Mouse (Mus musculus) fat pad, adult 2 months (tissue): ENCODE data around the gene Megf6.

Experiments used
- DNase-seq: peaks from one replicate; pipeline ENCODE4 v3.0.0-alpha.2; 2011; ENCODE audit warnings: low read depth, low spot score; ENCODE audit errors: extremely low read depth

The Megf6 gene

DNA sequence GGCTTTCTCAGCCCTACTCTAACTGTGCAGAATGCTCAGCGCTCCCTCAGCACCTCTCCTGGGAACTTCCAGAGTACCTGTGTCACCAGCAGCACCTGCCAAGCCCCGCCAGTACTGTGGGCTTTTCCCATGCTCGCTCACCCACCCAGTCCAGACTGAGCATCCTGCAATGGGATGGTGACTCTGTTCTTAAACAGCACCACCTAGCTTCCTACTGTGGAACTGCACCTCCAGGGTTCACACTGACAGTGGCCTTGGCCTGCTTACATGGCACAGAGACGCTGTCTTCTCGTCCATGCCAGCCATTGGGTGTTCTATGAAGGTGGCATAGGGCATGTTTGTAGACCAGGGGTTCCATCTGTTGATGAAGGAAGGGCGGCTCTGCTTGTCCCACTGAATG lies 11.5 kb upstream of the Megf6 start:
- DNase-seq = no peak

DNA sequence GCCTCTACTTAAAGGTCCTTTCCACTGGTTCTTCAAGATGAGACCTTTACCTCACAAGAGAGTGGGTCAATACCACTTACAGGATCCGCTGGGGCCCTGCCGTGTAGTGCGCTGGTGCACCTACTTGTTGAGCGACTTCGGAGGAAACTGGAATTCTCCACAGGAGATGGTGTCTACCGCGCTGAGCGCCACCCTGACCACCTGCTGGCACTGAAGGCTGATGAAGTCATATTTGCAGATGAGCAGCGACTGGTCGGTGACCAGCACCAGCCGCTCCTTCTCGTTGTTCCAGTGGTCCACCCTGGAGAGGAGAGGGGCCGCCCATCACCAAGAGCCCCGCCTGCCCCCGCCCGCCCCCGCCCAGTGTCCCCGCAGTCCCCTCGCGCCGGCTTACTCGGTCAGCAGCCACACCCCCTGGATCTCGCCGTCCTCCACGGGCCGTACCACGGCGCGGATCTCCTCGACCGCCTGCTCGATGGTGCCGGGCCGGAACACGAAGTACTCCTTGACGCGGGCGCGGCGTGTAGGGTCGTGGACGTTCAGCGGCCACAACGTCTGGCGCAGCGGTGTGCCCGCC lies 10.5 kb upstream of the Megf6 start:
- DNase-seq = no peak

DNA sequence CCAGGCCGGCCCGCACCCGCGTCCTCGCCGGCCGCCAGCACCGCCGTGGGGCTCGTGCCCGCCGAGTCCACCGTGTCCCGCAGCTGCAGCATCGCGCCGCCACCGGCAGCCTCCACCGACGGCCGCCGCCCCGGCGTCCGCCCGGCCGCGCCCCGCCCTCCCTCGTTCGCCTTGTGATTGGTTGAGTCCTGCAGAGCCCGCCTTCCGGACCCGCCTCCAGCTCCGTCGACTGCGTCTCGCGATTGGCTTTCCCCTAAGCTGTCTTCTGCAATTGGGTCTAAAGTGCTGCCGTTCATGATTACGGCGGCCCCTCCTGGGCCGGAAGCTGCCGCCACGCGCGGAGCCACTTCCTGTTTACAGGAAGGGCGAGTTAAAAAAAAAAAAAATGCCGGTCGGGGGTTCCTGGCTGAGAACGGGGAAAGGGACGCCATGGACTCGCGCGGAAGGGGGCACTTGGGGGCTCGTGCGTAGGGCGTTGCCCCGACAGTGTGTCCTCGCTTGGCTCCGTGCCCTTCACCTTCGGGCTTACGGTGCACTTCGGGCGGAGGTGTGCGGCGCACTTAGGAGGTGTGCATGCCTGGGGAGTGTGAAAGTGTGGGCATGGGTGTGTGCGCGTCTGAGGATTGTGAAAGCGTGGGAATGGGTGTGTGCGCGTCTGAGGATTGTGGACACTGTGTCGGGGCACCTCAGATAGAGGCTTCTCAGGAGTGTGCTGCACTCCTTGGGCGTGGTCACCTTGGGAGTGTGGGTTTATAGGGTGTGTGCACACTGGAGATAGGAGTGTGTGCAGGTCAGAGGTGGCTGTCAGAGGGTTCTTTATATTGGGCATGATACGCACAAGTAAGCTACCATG lies 9.8 kb upstream of the Megf6 start, which contains the start of gene Tprgl:
Gene Tprgl, minus strand, starts transcription at position 129 of the 853 bp plus-strand sequence.
- peak; percentile 74 for DNase-seq

DNA sequence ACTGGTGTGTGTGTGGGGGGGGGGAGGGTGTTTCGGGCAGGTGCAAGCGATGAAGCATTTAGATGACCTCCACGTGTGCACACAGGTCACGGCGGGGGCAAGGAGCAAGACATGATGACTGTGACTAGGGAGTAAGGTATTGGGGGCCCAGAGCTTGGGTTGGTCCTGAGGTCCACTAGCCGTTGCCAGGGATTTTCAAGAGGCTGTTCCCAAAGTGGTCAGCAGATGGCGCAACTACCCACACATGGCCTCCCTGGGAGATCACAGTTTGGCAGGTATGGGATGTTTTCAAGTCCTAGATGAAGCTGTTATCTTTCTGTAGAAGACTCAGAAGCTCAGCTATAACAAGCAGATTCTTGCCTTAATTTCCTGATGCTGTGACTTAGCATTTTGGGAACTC lies 7.2 kb upstream of the Megf6 start:
- DNase-seq = no peak

DNA sequence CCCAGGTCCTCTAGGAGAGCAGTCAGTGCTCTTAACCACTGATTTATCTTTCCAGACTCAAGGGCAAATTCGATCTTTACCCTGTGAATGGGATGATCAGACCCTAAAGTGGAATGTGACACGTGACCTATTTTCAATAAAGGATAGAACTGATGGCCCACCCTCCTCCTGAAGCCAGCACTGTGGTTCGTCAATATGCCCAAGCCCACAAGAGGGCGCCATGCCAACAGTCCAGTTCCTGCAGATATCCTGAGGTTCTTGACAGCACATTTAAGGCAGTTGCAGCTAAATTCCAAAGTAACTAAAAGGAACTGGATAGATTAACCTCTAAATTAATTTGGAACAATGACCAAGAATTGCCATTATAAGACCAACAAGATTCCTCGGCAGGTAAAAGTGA lies 3.5 kb upstream of the Megf6 start:
- DNase-seq = no peak

DNA sequence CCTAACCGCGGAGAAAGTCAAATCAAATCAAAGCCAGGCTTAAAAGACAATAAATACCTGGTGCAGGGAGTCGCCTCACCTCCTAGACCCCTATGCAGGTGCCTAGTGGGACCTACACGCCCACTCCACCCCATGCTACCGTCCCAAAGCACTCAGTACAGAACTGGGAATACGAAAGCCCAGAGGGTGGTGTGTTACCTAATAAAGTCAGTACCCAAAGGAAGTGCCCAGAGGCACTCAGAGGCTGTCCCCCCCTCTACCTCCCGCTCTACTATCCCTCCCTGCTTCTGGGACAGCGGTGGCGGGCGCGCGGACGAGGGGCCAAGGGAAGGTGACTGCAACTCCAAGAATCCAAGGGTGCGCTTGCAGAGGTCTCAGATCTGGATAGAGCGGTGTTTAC lies 509 bp upstream of the Megf6 start:
- DNase-seq = no peak

DNA sequence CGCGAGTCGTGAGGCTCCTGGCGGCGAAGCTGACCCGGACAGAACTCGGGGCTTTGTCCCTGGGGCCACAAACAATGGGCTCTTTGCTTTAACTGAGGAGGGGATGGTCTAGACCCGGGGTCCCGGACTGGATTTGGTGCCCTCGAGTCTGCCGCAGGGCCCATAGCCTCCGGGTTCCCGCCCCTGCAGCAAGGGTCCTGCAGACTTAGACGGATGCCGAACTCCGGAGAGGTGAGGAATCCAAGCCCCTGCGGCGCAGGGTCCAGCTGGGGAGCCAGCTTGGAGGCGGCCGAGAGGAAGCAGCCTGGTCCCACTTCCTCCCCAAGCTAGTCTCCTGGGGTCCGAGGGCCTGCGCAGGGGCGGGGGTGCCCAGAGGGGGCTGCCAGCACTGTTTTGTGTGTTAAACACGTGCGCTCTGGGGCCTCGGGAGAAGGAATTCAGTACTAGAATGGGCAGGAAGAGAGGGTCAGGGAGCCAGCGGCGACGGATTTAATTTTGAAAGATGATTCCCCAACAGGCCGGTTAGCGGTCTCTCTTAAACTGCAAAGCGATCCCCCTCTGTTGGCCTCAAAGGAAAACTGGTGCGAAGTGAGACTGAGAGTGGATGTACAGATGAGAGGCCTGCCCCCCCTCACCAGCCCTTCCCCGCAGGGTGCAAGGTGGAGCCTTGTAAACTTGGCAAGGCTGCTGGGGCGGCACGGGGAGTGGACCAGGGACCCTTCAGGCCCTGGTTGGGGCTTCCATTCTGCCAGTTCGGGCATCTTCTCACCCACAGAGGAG lies 811 bp downstream of the Megf6 start:
- DNase-seq = no peak

DNA sequence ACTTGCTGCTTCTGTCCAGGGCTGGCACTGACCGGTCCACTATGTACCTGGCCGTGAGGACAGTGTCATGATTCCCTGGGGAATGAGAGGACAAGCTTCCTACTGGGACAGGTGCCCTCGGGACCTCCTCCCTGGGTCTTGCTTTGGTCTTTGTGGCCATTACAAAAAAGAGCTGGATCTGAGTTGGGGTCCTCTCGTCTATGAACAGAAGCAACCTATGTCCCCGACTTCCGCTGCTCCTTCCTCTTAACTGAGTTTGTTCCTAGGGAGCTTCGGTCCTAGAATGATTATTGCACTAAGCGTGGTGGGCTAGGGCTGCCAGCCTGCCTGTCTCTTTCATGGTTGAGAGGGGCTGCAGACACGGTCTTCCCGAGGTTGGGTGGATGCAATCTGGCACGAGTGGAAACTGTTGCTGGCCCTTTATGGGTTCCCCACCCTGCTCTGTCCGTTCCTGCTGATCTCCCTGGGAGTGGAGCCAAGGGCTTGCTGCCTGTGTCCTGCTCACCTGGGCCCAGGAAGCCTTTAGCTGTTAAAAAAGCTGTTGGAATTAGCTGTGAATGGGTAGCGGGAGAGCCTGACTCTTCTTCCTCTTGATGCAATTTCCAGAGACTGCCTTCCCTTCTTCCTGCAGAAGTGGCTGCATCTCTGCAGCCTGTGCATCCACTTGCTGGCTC lies 1.5 kb downstream of the Megf6 start:
- no peak for DNase-seq

DNA sequence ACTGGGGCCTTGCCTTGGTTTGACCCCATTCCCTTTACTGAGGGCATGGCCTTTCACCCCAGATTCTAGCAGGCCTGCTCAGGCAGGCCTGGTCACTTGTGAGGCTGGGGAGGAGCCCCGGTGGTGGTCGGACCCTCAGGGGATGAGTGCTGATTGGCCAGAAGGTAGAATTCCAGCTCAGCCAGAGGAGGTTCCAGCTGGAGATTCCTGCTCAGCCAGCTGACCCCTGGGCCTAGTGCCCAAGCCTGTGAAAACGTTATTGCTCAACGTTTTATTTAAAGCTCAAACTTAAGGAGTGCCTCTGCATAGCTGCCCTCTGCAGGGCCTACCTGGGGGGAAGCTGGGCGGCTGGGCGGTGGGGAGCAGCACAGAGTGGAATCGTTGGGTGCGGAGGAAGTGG lies 6.7 kb downstream of the Megf6 start:
- no peak for DNase-seq

DNA sequence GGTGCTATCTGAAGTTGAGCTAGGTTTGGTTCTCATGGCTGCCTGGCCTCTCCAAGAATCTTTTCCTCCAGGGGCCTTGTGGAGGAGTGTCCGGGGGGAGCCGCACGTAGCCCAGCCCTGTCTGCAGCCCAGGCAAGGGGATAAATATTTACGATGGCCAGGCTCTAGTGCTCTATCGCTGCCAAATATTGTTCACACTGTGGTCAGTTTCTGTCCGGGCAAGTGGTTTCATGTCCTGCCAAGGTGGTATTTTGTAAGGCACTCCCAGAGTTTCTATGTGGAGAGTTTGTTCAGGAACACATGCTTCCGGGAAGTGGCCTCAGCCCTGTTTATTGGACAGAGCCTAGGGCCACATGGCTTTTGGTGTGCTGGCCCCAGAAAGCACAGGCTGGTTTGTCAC lies 10.5 kb downstream of the Megf6 start:
- DNase-seq = no peak

DNA sequence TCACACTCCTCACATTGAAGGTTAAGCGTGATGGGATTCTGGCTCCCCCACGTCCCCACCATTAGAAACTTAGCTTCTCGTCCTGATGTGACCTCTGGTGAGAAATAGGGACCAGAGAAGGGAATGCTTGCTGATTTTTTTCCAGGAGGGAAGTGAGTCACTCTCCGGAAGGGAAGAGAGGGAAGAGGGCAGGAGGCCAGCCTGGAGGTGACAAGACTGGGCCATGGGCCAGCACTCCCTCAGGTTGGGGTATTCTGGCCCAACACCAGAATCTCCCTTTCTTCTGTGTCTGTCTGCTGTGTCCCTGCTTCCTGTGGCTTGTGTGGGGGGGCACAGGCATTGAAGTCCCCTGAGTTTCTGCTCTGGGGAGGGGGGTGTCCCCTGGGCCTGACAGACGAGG lies 13.0 kb downstream of the Megf6 start:
- no peak for DNase-seq

DNA sequence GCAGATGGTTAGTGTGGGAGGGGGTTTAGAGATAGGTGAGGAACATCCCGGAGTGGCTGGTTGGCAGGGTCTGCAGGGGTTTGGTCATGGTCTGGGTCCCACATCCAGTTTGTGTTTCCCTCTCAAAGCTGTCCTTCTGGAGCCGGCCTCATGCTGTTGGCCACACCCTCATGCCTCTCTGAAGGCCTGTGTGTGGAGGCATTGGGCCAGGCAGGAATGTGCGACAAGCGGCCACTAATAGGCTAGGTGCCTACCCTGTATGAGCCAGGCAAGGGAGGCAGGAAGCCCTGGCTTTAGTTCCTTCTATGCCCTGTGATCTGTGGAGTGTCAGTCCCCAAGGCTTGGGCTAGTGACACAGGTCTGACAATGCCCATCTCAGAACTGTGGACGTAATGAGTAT lies 14.5 kb downstream of the Megf6 start:
- DNase-seq = no peak

DNA sequence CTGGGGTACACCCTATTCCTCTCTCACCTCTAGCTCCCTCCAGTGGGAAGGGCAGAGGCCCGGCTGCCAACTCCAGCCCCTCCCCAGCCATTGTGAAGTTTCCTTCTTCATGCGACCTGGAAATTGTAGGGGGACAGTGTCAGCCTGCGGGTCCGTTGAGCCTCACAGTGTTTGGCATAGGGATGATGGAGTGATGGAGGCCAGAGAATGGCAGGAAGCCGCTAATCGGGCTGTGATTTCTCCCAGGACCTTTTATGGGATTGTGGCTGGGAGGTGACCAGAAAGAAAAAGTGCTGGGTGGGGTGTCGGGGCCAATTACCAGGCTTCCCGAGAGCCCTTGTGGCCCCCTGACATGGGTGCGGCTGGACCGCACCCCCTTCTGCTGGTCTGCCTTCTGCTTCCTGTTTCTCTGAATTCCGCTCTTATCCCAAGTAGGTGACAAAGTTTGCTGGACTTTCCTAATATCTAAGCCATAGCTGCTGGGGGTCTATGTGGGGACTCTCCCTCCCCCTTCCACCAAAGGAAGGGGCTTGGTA lies 15.5 kb downstream of the Megf6 start:
- no peak for DNase-seq

DNA sequence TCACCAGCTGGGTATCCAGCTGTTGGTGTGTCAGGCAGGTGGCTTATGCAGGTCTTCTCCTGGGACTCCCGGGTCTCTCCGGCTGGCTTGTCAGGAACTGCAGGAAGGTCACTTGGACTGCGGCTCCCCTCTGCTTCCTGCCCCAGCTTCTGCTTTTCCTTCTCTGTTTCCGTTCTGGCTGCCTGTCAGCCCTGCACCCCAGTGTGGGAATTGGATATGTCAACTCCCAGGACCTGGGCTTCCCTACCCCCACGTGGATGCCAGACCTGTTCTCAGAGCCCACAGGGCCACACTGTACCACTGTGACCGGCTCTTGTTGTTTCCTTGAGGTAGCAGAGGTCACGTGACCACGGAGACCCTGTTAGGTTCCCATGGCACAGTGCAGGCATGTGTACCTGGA lies 18.4 kb downstream of the Megf6 start:
- no peak for DNase-seq

DNA sequence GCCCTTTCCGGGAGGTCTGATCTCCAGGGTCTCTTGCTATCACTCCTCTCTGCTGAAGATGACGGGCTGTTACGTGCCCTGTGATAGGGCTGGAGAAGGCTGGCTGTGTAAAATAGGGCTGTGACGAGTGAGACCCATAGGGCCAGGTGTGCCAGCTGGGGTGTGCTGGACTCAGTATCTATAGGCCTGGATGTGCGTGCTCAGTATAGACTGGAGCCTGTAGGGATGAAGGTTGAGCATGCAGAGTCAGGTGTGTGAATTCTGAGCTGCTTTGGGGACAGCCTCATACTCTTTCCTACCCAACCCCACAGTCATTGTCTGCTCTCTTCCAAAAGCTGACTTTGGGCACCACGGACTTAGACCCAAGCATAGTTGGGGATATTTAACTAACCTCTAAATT lies 27.4 kb downstream of the Megf6 start:
- DNase-seq = no peak

DNA sequence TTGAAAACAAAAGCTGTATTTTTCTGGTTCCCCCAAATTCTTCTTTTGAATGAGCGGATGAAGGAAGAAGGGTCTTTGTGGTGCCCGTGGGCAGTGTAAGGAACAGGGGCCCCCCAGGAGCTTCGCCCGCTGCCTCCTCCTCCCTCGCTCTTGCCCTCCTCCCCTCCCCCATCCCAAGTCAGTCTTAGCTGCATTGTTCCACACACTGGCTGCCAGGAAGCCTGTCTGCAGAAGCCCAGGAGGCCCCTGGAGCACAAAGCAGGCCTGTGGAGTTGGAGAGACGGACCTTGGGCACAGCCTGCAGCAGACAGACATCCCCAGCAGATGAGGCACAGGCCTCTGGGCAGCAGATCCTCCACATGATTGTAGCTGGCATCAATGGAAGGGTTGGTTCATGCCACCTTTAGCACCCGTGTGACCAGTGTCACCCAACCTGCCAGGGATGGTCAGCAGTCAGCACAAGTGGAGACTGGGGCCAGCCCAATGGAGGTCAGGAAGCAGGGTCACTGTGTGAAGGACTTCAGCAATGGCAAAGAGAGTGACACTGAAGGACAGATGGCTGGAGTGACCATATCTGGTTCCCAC lies 27.9 kb downstream of the Megf6 start:
- DNase-seq = no peak

DNA sequence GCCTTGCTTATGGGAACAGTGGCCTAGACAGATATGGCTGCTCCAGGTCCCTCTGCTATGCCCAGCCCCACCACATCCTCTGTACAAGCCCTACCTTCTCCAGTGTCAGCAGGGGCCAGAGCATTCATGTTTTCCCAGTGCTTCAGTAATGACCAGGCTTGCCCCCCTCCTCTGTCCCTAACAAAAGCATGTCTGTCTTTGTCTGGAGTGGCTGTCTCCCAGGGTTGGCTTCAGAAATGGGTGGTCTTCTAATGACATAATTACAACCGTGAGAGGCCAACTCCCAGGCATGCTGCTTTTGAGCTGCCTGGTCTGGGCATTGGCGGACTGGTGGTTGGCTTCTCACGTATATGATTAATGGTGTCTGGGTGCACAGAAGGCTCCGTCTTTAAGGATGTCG lies 31.0 kb downstream of the Megf6 start:
- DNase-seq = no peak

DNA sequence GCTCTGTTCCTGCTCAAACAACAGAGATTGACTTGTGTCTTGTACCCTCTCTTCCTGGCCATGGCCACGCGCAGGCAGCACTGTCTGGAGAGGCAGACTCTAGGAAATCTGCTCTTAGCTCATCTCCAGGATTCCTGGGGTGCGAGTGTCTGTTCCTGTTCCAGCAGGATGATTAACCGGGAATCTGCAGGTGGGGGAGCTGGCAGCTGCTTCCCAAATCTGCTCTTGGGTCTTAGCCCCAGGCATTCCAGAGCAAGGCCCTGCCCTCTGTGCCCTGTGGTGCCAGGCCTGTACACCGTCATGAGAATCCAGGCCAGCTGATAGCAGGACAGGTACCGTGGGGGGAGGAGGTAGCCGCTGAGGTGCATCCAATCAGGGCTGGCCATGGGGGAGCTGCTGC lies 34.0 kb downstream of the Megf6 start:
- DNase-seq = no peak

DNA sequence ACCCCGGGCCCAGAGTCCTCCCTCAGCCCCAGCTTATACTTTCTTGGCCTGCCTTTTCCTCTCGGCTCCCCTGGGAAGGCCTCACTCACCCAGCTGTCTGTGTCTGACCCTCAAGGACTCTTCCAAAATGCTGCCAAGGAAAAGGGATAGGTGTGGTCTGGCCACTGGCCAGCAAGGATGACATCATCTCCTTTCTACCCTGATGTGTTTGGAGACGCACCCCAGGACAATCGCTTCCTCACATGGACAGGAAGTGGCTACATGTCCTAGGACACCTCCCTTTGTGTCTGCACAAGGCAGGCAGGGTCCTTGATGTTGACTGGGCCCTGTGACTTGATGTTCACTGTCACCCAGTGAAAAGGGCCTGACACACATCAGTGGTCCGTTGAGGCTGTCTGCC lies 34.9 kb downstream of the Megf6 start:
- DNase-seq = no peak

DNA sequence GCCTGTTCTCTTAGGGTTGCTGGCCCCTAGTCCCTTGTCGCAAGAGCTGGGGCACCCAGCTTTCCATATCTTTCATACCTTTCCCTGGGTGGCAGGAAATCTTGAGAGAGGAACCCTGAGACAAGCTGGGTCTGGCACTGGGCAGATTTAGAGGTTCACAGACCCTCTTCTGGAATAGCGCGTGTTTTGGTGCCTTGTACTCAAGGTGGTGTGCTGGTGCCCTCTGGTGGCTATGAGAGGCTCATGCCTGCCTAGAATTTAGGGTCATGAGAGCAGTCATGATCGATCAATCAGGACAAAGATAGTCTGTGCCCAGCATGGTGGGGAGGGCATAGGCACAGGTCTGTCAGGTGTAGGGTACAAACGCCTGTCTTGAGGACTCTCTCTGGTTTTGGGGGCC lies 36.7 kb downstream of the Megf6 start:
- DNase-seq = no peak

DNA sequence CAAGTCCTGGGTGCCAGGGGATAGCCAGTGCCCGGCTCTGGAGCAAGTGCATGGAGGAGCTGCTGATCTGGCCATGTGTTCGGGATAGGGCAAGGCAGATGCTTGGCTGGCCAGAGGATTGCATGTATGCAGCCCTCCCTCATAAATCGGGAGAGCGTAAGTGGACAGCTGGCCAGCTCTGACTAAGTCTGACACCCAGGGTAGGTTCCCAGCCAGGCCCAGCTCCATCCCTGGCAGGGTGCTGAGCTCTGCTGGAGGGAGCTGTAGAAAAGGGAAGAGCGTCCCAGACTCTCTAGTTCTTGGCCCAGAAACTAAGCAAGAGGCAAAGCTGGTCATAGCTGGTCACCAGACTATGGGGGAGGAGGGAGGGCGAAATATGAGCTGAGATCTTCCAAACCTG lies 38.5 kb downstream of the Megf6 start:
- DNase-seq = no peak
